8 mouse cellular contexts compared by ENCODE assay signal in genomic region chr4:32238366-32238854, GRCm38 (mm10). TPM values are rescaled to one million over a fixed set of nuclear protein-coding genes. Genes with fewer than 3 reads are reported as not detected.
DNase-seq lines count a peak whose midpoint lies in the region; ATAC-seq and TF ChIP-seq lines count a peak whose summit lies in the region.

Bach2 (plus strand) TSS chr4:32238804.

- H3K36me3 ChIP-seq in MEL (ENCODE audit: control insufficient read depth in 1 of 2, insufficient read depth in 2 of 2, low read length in 2 of 2) = no peaks in the 10 kb centered on the region
- H3K36me3 ChIP-seq in hindbrain, embryonic 11.5 days (ENCODE audit: control insufficient read depth, insufficient read depth, low read length) = no peaks in the 10 kb centered on the region
- no peaks in the 10 kb centered on the region for H3K36me3 ChIP-seq in lung, postnatal 0 days (ENCODE audit: insufficient read depth, low read length)

- H3K9ac ChIP-seq in MEL (ENCODE audit: control insufficient read depth, low read depth, low read length, poor library complexity, severe bottlenecking) = peak within 1 kb of the TSS; percentile 32
- H3K9ac ChIP-seq in hindbrain, embryonic 11.5 days (ENCODE audit: low read depth, low read length) = peak within 1 kb of the TSS; percentile 97
- H3K9ac ChIP-seq in lung, postnatal 0 days (replicated peaks; ENCODE audit: low read depth) = peak within 1 kb of the TSS; percentile 94

- peak within 1 kb of the TSS; percentile 87 for H3K4me2 ChIP-seq in hindbrain, embryonic 11.5 days (replicated peaks; ENCODE audit: low read depth, low read length)
- H3K4me2 ChIP-seq in lung, postnatal 0 days (replicated peaks; ENCODE audit: low read depth, low read length) = peak within 1 kb of the TSS; percentile 95

- H3K9me3 ChIP-seq in MEL (replicated peaks; ENCODE audit: insufficient read depth, low read length) = no peaks in the 10 kb centered on the region
- no peaks in the 10 kb centered on the region for H3K9me3 ChIP-seq in hindbrain, embryonic 11.5 days (ENCODE audit: control insufficient read depth, low read length)
- H3K9me3 ChIP-seq in lung, postnatal 0 days (ENCODE audit: low read length) = no peaks in the 10 kb centered on the region

- no peak within 1 kb of the TSS for H3K27ac ChIP-seq in MEL (ENCODE audit: control insufficient read depth, low read depth, low read length)
- H3K27ac ChIP-seq in hindbrain, embryonic 11.5 days (ENCODE audit: low read depth, low read length) = peak within 1 kb of the TSS; percentile 99
- H3K27ac ChIP-seq in lung, postnatal 0 days (ENCODE audit: low read length) = peak within 1 kb of the TSS; percentile 99

- ATAC-seq in hindbrain, embryonic 11.5 days (ENCODE audit: low FRiP score) = peak; percentile 88
- ATAC-seq in lung, postnatal 0 days = peak; percentile 86

- no peaks in the 10 kb centered on the region for H3K79me2 ChIP-seq in MEL (ENCODE audit: control insufficient read depth, insufficient read depth, low read length, poor library complexity)

- WGBS in hindbrain, embryonic 11.5 days = under 1% methylated on average over 41 of the region's 69 CpGs
- 2% methylated on average over 40 of the region's 69 CpGs for WGBS in lung, postnatal 0 days

- H3K4me3 ChIP-seq in MEL (ENCODE audit: control insufficient read depth in 1 of 2, insufficient read depth in 1 of 2, low read depth in 2 of 2, low read length in 2 of 2) = peak within 1 kb of the TSS in 1 of 2 experiments; percentile 62; a peak in 2 of 4 replicates
- H3K4me3 ChIP-seq in hindbrain, embryonic 11.5 days (ENCODE audit: low read depth, low read length) = peak within 1 kb of the TSS; percentile 90
- H3K4me3 ChIP-seq in lung, postnatal 0 days (ENCODE audit: low read depth, low read length) = peak within 1 kb of the TSS; percentile 94

- H3K27me3 ChIP-seq in MEL (ENCODE audit: control insufficient read depth in 1 of 2, insufficient read depth in 2 of 2, low read length in 2 of 2) = peaks cover 18 to 43% of the 10 kb centered on the region in 2 experiments
- H3K27me3 ChIP-seq in hindbrain, embryonic 11.5 days (ENCODE audit: control insufficient read depth, insufficient read depth, low read length) = no peaks in the 10 kb centered on the region
- no peaks in the 10 kb centered on the region for H3K27me3 ChIP-seq in lung, postnatal 0 days (replicated peaks; ENCODE audit: insufficient read depth, low read length)

- TF ChIP-seq EP300 in MEL (IDR thresholded peaks at IDR 0.05; ENCODE audit: low read depth in 1 of 2, low read length in 2 of 2) = no peak
- no peak for TF ChIP-seq EP300 in lung, postnatal 0 days (IDR thresholded peaks at IDR 0.05)

- TF ChIP-seq POLR2A in MEL (IDR thresholded peaks at IDR 0.05; ENCODE audit: control insufficient read depth in 1 of 2, insufficient read depth in 1 of 2, low read depth in 1 of 2, low read length in 2 of 2, poor library complexity in 1 of 2) = no peak

- TF ChIP-seq CTCF in MEL (IDR thresholded peaks at IDR 0.05 in 2 of 3, conservative IDR thresholded peaks at IDR 0.05 in 1 of 3; ENCODE audit: control insufficient read depth in 1 of 3, insufficient read depth in 1 of 3, low read depth in 2 of 3, low read length in 3 of 3, poor library complexity in 1 of 3, severe bottlenecking in 1 of 3) = no peak
- peak; percentile 52 for TF ChIP-seq CTCF in lung, postnatal 0 days (IDR thresholded peaks at IDR 0.05)

- H3K4me1 ChIP-seq in MEL (ENCODE audit: control insufficient read depth in 1 of 2, insufficient read depth in 2 of 2, low read length in 2 of 2) = no peaks in the 10 kb centered on the region
- peaks cover 22% of the 10 kb centered on the region for H3K4me1 ChIP-seq in hindbrain, embryonic 11.5 days (replicated peaks; ENCODE audit: control insufficient read depth, insufficient read depth, low read length)
- peaks cover 9% of the 10 kb centered on the region; the same call in 1 of the 2 replicates for H3K4me1 ChIP-seq in lung, postnatal 0 days (ENCODE audit: insufficient read depth, low read depth, low read length)

- peak; percentile 73 for DNase-seq in MEL (ENCODE audit: low read depth, low spot score)
- peak; percentile 92 to 93 for DNase-seq in cerebellum, adult 18-20 months
- peak; percentile 77 to 94 for DNase-seq in frontal cortex, adult 2 months (ENCODE audit: extremely low spot score in 1 of 2, low spot score in 1 of 2)
- peak; percentile 95 for DNase-seq in hindbrain, embryonic 11.5 days (ENCODE audit: low spot score)
- peak; percentile 86 to 91 for DNase-seq in layer of hippocampus, postnatal 10 days (ENCODE audit: low spot score in 2 of 2)
- DNase-seq in lung, postnatal 0 days (ENCODE audit: low spot score) = peak; percentile 97
- peak; percentile 85 for DNase-seq in ovary, postnatal 36 days (ENCODE audit: low spot score)
- peak; percentile 94 for DNase-seq in thymus, postnatal 25 days

- TF ChIP-seq RAD21 in MEL (IDR thresholded peaks at IDR 0.05; ENCODE audit: low read depth, low read length) = no peak

TF ChIP-seq in MEL, 35 proteins besides CTCF, POLR2A, EP300 and RAD21:
- TF ChIP-seq KAT2A (conservative IDR thresholded peaks at IDR 0.05; ENCODE audit: low read depth, low read length) (no peak), MYC (IDR thresholded peaks at IDR 0.05; ENCODE audit: low read depth, low read length) (no peak), GABPA (IDR thresholded peaks at IDR 0.05; ENCODE audit: low read depth, low read length) (no peak), NELFE (IDR thresholded peaks at IDR 0.05; ENCODE audit: low read depth, low read length) (no peak), JUND (IDR thresholded peaks at IDR 0.05; ENCODE audit: low read depth, low read length) (no peak), MAFK (IDR thresholded peaks at IDR 0.05; ENCODE audit: borderline replicate concordance, low read depth, low read length) (no peak), POLR2AphosphoS5 (IDR thresholded peaks at IDR 0.05; ENCODE audit: borderline replicate concordance, low read depth, low read length) (no peak), GATA1 (IDR thresholded peaks at IDR 0.05; ENCODE audit: low read depth, low read length) (no peak), MYB (IDR thresholded peaks at IDR 0.05; ENCODE audit: low read depth, low read length) (no peak), TCF12 (IDR thresholded peaks at IDR 0.05; ENCODE audit: low read depth, low read length) (no peak), MAZ (IDR thresholded peaks at IDR 0.05; ENCODE audit: low read depth, low read length) (no peak), ETS1 (IDR thresholded peaks at IDR 0.05; ENCODE audit: low read depth, low read length) (no peak), ZC3H11A (IDR thresholded peaks at IDR 0.05; ENCODE audit: low read depth, low read length) (no peak), E2F4 (IDR thresholded peaks at IDR 0.05; ENCODE audit: borderline replicate concordance, low read depth, low read length) (no peak), ZKSCAN1 (IDR thresholded peaks at IDR 0.05; ENCODE audit: low read depth, low read length) (no peak), MEF2A (IDR thresholded peaks at IDR 0.05; ENCODE audit: extremely low read depth, insufficient replicate concordance, low read depth, low read length, poor library complexity, severe bottlenecking) (no peak)

RNA-seq across cellular contexts. Expression of gene Bach2, which starts in this region (rescaled TPM):
- total RNA-seq in MEL (2012; rRNA removed) = not detected in 2 replicates
- under 1 TPM in 1 of 2 experiments, not detected in 1; 0.04 TPM for polyA plus RNA-seq in MEL (2012; ENCODE audit: insufficient read depth in 1 of 2, insufficient read length in 2 of 2, low read depth in 1 of 2, low replicate concordance in 2 of 2, missing spikeins in 1 of 2)
- 4.8 and 6.2 TPM in 2 replicates for polyA plus RNA-seq in frontal cortex, adult 2 months (2012; rRNA removed)
- 23.8 and 23.9 TPM in 2 replicates for polyA plus RNA-seq in hindbrain, embryonic 11.5 days (2014; fragmentation: Nextera tagmentation; extraction: Ambion mirVana)
- 10 to 100 TPM; 23.8 to 29.4 TPM for total RNA-seq in layer of hippocampus, postnatal 10 days (2021)
- polyA plus RNA-seq in lung, postnatal 0 days (2015; fragmentation: Nextera tagmentation; extraction: Ambion mirVana) = 8.7 and 8.8 TPM in 2 replicates

Comparison
In these comparisons a context has a peak if more than half of its experiments do, and no peak if none do; other contexts are left out.
1. RNA of gene Bach2 (total RNA-seq): 23.8 to 29.4 TPM in layer of hippocampus, postnatal 10 days; not detected in MEL; every median in the first group is over 10 times any median in the second.
2. Peak in DNase-seq and H3K9ac ChIP-seq in MEL; RNA of the gene not detected or under 1 TPM.
3. H3K9ac ChIP-seq: peak in every context shown above with its lines; median percentile 97 in hindbrain, embryonic 11.5 days; 94 in lung, postnatal 0 days; 32 in MEL.
4. Peak in every context shown above with its lines, with median percentiles within 50 percentile points of each other: DNase-seq.